Mouse (Mus musculus) cerebellum, postnatal 4 days (tissue): ENCODE data around the gene Arhgef40.

Experiments used
- DNase-seq, 2 experiments: peaks; one replicate each; pipeline ENCODE4 v3.0.0; 2022; ENCODE audit warnings: low spot score in 2 of 2, mixed read lengths in 1 of 2

The Arhgef40 gene

DNA sequence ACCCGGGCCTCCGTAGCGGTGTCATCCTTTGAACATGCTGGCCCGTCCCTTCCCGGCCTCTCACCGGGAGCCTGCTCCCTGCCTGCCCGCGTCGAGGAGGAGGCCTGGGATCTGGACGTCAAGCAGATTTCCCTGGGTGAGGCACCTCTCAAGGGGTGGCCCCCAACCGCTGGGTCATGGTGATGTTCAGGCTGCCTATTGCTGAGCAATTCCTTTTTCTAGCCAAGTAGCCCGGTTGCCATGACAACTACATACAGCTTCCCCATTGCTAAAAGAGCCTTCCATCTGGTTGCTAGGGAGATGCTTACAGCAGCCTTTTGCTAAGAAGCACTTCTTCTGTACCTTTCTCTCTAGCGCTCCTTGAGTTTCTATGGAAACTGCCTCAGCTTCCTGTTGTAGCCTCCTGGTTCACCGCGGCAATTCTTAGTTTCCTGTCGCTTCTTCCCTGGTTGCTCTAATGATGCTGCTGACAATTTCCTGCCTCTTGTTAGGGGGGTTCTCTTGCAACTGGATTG, 19.5 kb downstream of the Arhgef40 start:
- peak in 1 of 2 experiments; percentile 63 for DNase-seq

- DNase-seq: no peak
Observed at GRCm38 (mm10) chr14:52005141-52005540, 20.6 kb downstream of the Arhgef40 start.

GRCm38 (mm10) chr14:52005616-52006015, 21.1 kb downstream of the Arhgef40 start:
- DNase-seq: no peak

DNA sequence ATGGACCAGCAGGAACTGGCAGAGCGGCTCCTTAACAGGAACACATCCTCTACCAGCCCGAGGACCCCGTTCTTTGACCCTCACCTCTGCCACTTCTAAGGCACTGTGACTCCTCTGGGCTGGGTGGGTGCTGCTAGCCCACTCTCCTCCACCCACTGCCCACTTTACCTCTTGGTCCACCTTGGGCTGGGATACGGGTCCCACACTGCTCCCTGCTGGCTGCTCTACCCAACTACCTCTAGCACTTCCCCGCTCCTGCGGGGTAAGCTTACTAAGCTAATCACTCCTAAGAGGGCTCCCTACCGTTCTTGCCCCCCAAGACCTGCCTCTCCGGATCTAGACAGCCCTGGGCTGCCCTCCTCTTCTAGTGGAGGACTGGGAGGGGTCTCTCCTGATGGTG, 21.7 kb downstream of the Arhgef40 start:
- peak in 1 of 2 experiments; percentile 36 for DNase-seq

GRCm38 (mm10) chr14:52006771-52007170, 22.3 kb downstream of the Arhgef40 start:
- no peak for DNase-seq

DNA sequence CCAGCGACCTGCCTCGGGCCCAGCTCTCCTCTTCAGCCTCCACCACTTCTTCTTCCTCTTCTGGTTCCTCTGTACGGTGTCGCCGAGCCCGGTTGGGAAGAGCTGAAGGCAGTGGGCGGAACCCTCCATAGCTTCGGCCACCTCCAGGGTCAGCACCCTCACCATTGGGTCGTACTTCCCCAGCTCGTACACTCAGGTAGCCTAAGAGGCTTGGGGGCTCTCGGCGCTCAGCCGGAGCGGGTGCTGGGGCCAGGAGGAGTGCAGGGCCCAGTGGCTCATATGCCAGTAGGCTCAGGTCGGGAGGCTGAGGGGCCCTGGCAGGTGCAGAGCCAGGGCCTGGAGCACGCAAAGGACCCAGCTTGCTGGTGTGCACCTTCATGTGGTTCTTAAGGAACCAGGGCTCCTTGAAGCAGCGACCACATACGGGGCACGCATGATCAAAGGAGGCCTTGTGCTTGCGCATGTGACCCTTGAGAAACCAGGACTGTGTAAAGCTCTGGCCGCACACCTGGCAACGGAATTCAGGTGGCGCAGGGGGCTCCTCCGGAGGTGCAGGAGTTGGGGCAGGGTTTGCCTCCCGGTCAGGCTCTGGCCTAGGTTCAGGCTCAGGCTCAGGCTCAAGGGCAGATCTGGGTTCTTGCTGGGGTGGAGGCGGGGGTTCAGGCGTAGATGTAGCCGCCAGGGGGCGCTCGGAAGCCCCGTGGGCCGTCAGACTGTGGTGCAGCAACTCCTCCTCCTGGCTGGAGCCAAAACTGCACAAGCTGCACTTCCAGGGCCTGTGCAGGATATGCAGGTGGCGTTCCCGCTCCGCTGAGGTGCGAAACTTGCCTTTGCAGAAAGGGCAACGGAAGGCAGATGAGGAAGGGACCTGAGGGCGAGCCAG, 24.0 kb downstream of the Arhgef40 start:
- peak; percentile 92 to 97 for DNase-seq

- no peak for DNase-seq
Observed at GRCm38 (mm10) chr14:52009361-52009760, 24.8 kb downstream of the Arhgef40 start.

GRCm38 (mm10) chr14:52009841-52010240, 25.3 kb downstream of the Arhgef40 start:
- DNase-seq: no peak

- peak; percentile 42 to 81 for DNase-seq
Observed at GRCm38 (mm10) chr14:52010446-52011111, 26.1 kb downstream of the Arhgef40 start.

DNA sequence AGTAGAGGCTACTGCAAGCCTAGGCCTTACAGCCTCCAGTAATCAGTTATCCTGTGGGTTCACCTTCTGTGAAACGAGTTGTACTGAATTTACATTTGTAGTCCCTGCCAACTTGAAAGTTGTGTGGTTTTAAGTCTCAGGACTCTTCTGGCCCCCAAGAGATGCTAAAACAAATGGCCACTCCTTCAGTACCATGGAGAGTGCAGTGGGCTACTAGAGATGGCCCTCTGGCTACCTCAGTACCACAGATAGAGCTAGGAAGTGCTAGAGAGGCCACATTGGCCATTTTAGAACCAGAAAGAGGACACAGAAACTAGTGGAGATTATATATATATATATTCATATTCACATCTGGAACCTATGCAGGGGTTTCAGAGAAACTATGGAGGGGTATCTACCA, 27.2 kb downstream of the Arhgef40 start:
- DNase-seq: no peak

GRCm38 (mm10) chr14:52012085-52012484, 27.6 kb downstream of the Arhgef40 start:
- DNase-seq: no peak

DNA sequence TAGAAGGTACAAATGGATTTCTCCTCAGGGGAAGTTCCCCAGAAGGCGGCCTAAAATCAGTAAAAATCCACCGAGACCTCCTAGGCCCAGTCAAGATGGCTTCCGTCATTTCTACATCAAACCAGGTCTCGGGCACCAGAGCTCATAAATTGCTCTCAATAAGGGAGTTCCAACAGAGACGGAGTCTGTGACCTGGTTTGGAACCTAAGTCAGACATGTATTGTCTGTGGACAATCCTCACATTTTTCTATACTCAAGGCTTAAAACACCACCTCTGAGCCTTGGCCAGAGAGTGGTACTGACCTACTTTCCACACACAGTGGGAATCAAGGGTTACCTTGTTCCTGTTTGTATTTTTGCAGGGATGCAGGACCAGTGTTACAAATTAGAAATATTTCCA, 28.0 kb downstream of the Arhgef40 start:
- no peak for DNase-seq

DNA sequence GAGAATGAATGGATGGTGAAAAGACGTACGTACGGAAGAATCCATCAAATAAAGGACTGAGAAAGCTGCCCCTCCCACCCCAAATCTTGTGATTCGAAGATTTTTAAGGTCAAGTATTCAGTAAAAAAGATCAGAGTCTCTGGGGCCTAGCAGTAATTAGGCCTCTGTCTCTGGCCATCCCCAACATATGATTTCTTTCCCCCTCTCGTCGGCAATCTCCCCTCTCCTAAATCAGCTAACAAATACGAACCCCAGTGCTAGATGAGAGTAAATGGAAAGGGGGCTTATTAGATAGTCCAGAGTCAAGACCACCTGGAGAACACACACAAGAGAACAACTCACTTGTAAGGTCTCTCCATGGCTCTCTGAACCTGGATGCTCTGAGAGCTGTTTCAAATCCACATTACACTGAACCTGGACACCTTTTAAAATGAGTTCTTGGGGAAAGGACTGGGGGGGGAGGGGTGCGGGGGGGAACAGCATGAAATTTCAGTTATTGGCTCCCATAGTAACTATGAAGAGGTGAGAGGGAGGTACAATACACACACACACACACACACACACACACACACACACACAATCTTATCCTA, 28.6 kb downstream of the Arhgef40 start:
- no peak for DNase-seq

GRCm38 (mm10) chr14:52013771-52014219, 29.3 kb downstream of the Arhgef40 start:
- DNase-seq: peak in 1 of 2 experiments; percentile 43

GRCm38 (mm10) chr14:52014271-52014760, 29.8 kb downstream of the Arhgef40 start:
- DNase-seq: no peak

- DNase-seq: peak in 1 of 2 experiments; percentile 51
Observed at GRCm38 (mm10) chr14:52014761-52015311, 30.3 kb downstream of the Arhgef40 start.

DNA sequence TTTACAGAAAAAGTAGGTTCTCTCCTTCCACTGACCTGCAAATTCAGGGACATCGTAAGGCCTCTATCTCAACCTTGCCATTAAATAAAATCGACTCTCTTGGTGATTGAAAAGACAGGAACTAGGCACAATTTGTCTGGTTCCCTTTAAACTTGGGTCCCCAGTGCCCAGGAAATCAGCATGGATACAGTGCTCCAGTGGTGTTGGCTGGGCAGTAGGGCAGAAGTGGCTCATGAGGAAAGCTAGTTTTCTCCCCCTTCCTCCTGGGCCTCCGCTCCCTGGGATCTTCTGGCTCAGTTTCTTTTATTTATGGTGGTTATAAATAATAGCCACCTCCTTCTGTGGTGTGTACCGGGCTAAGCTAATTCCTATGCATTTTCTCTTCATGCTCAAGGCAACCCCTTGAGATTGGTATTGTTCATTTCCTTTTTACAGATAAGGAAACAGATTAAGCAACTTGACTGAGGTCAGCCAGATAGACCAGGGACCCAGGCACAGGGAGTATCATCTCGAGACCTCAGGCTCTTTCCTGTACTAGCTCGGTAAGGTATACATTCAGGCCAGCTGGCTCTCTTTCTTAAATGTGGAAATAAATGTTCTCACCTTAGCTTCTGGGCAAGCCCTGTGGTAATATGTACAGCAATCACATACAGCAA, 31.1 kb downstream of the Arhgef40 start, which contains the start of gene Tmem253:
Gene Tmem253, plus strand, starts transcription at position 214 of the 656 bp plus-strand sequence.
- DNase-seq: no peak

DNA sequence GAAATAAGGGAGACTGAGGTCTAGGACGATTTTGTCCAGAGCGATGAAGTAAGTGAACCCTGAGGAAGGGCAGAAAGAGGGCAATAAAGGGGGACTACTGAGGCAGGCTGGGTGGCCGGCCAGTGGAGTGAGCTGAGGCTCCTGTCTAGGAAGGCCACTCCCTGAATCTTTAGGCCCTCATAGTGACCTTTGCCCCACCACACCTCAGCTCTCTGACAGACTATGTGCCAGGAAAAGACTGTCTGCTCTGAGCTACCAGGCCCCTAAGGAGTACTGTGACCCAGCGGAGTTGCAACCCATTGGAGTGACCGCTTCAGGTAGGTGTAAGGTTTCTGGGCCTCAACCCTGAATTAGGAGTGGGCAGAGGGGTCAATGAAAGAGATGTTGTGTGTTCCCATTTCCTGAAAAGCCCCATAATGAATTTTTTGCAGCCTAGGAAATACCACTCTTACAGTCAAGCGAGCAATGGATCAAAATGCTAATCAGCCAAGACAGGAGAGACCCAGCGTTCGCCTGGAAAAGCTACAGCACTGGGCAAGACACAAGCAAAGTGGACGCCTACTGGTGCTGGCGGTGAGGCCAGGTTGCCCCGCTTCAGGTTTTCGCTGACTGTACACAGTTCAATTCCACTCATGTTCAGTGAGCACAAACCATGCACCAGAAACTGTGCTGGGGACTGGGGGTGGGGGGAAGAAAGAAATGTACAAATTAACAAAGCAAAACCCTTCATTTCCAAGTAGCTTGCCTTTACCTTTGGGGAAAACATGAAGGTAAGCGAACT, 32.3 kb downstream of the Arhgef40 start:
- DNase-seq: no peak

- DNase-seq: no peak
Observed at GRCm38 (mm10) chr14:52017662-52018061, 33.1 kb downstream of the Arhgef40 start.
